Mouse (Mus musculus): Measurements from ENCODE around the gene Pigk.

- TF ChIP-seq CTCF (IDR thresholded peaks at IDR 0.05; ENCODE audit: low read depth, low read length): no peak
- TF ChIP-seq TAL1 (conservative IDR thresholded peaks at IDR 0.05; ENCODE audit: low read depth, low read length): no peak
These were observed 199.2 kb downstream of the Pigk start for GRCm38 (mm10) chr3:152913150-152913549.

Data from G1E (cell line).